Mouse (Mus musculus): ENCODE measurements around the gene Mapk6.

GRCm38 (mm10) chr9:75435918-75436317 lies 26.1 kb upstream of the Mapk6 start:
- TF ChIP-seq CTCF (IDR thresholded peaks at IDR 0.05; ENCODE audit: low read depth) (no peak), EP300 (IDR thresholded peaks at IDR 0.05; ENCODE audit: low read depth) (peak; percentile 53; the same call in 1 of the 2 replicates)

Measured in heart, postnatal 0 days (tissue).